Mouse (Mus musculus) megakaryocyte progenitor cell, adult 5-6 weeks (primary cell): ENCODE measurements around the gene Dcaf15. TPM values are rescaled to one million over a fixed set of nuclear protein-coding genes. Genes with fewer than 3 reads are reported as not detected.
A peak's percentile ranks its signal among the peaks of the same experiment; 100 is the strongest.

Experiments used
- ATAC-seq: replicated peaks from 2 replicates; pipeline ENCODE4 v1.8.0; 2016; ENCODE audit warnings: mild to moderate bottlenecking, moderate TSS enrichment, inconsistent platforms; ENCODE audit not compliant: poor library complexity
- total RNA-seq, 2 experiments: library from RNA; stranded (forward) in 1 of 2; stranded (reverse) in 1 of 2; fragments of 157-497, 149-512 nt in 1 of 2; fragments of 200-1000 nt in 1 of 2; gene quantifications; 2 replicates each; pipeline versions ENCODE4 v1.2.3 to v1.2.4; 2015 to 2017

Gene Dcaf15
- total RNA-seq, 2 experiments from 2014 or later = 13.2 to 20.5 TPM

DNA sequence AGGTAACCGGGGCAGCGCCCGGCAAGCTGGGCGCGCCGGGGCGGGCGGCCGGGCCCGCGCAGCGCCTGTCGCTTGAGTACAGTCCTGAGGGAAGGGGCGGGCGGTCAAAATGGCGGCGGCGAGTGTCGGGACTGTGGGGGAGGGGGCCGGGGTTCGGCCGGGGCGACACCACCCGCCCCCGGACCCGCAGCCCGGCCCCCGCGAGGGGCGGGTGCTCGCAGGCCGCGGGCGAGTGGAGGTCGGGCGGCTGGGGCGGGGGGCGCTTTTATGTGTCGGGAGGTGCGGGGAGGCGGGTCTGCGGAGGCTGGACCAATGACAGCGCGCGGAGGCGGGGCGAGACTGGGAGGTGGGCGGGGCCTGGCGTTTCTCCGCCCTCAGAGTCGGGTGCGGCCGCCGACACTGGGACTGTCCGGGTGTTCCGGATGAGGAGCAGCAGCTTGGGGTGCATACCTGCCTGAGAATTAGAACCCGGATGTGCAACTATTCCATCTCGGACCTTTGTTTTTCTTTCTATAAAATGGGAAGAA, 37.5 kb downstream of the Dcaf15 start:
- ATAC-seq = peak; percentile 59

GRCm38 (mm10) chr8:84066291-84066930, 38.2 kb downstream of the Dcaf15 start, which contains the start of gene Rfx1:
Rfx1 (plus strand) TSS chr8:84066834.
- ATAC-seq = peak; percentile 86

GRCm38 (mm10) chr8:84065457-84066072, 39.0 kb downstream of the Dcaf15 start:
- ATAC-seq = no peak

GRCm38 (mm10) chr8:84065037-84065436, 39.5 kb downstream of the Dcaf15 start, which contains the start of gene Gm10643:
Gm10643 (minus strand) TSS chr8:84065137.
- ATAC-seq = no peak

DNA sequence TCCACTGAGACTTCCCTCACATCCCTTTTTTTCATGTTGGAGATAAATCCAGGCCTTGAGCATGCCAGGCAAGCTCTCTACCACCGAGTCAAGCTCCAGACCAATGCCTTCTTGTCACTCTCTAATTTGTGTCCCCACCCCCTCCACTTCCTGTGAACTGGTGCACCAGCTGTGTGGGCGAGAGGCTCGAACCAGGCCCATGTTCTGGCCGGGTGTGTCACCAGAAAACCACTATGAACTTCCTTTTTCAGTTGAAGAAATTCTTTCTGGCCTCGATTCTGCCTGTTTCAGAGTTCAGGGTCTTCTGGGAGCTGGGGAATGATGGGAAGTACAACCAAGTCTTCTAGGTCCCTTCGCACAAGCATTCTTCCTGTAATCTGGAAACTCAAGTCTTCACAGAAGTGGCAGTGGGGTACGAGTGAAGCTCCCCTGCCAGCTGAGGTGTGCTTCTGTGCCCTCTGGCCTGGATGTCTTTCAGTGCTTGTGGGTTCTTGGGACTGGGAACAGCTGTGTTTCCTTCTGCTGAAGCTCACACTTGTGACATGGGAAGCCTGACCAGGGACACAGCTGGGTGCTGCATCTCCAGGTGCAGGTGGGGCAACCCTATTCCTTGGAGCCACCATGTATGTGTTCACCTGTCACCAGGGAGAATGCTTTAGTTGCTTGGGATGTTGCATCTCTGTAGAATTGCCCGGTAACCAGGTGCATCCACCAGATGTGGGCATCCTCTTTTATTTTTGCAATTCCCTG, 40.5 kb downstream of the Dcaf15 start:
- ATAC-seq = no peak

DNA sequence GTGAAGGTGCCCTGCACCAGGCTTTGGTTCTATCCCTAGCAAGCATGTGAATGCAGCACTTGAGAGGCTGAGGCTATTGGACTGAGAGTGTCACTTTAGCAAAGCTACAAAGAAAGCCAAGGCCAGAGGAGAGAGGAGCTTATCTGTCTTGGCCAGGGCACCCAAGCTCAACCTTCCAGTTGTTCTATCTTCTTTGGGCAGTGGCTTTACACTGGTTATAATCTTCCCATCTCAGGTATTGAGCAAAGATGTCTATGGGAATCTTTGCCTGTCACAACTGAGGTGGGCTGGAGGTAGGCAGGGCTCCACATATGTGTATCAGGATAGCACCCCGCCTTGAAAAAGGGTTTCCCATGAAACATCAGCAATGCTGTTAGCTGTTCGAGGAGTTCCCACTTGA, 44.3 kb downstream of the Dcaf15 start:
- ATAC-seq = peak; percentile 83

- peak; percentile 49; the same call in 1 of the 2 replicates for ATAC-seq
These were observed 45.3 kb downstream of the Dcaf15 start for GRCm38 (mm10) chr8:84059226-84059625.

GRCm38 (mm10) chr8:84057827-84058226, 46.7 kb downstream of the Dcaf15 start:
- no peak for ATAC-seq

GRCm38 (mm10) chr8:84053229-84053628, 51.3 kb downstream of the Dcaf15 start:
- 0 out of 2 replicates have a peak, but pooled peaks have one; percentile 11 for ATAC-seq

DNA sequence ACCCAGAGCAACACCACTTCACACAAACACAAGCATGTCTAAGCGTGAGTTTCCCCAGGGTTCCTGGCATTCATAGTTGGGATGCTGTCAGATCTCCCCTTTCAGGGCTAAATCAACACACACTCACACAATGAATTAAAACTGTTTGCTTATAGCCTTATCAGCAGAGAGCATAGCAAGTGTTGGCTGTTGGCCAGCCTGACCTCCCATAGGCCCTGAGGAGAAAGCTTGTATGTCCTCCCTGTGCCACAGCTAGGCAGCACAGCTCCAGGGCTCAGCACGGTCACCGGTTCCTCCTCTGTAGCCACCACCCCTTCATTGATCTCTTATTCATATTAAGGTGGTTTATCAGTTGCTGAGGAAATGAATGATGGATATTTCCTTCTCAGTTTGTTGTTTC, 51.8 kb downstream of the Dcaf15 start:
- ATAC-seq = peak; percentile 94

GRCm38 (mm10) chr8:84048171-84048570, 56.4 kb downstream of the Dcaf15 start:
- ATAC-seq = no peak

Other genes with a start within 250 kb of the Dcaf15 start
- gene Adgrl1, start 204.7 kb downstream of the Dcaf15 start, total RNA-seq (2015) = 2.9 and 5.9 TPM in 2 replicates
- gene Adgrl1, start 204.7 kb downstream of the Dcaf15 start, total RNA-seq (2017) = 2.3 and 2.4 TPM in 2 replicates
- not detected in 2 replicates for gene Gm10644, start 149.6 kb downstream of the Dcaf15 start, total RNA-seq (2015)
- 0.46 TPM in 1 of 2 replicates, not detected in the other for gene Gm10644, start 149.6 kb downstream of the Dcaf15 start, total RNA-seq (2017)
- 40.3 and 51.0 TPM in 2 replicates for gene Asf1b, start 149.3 kb downstream of the Dcaf15 start, total RNA-seq (2015)
- gene Asf1b, start 149.3 kb downstream of the Dcaf15 start, total RNA-seq (2017) = 32.5 and 38.1 TPM in 2 replicates
- gene Prkaca, start 131.8 kb downstream of the Dcaf15 start, total RNA-seq (2015) = 23.8 and 24.8 TPM in 2 replicates
- 22.4 and 24.0 TPM in 2 replicates for gene Prkaca, start 131.8 kb downstream of the Dcaf15 start, total RNA-seq (2017)
- gene Samd1, start 107.1 kb downstream of the Dcaf15 start, total RNA-seq (2015) = 54.3 and 64.6 TPM in 2 replicates
- gene Samd1, start 107.1 kb downstream of the Dcaf15 start, total RNA-seq (2017) = 45.7 and 57.0 TPM in 2 replicates
- 0.67 TPM in 1 of 2 replicates, not detected in the other for gene 1700067K01Rik, start 103.3 kb downstream of the Dcaf15 start, total RNA-seq (2015)
- 0.37 and 2.0 TPM in 2 replicates for gene 1700067K01Rik, start 103.3 kb downstream of the Dcaf15 start, total RNA-seq (2017)
- not detected in 2 replicates for gene 2210011C24Rik, start 92.6 kb downstream of the Dcaf15 start, total RNA-seq (2015)
- not detected in 2 replicates for gene 2210011C24Rik, start 92.6 kb downstream of the Dcaf15 start, total RNA-seq (2017)
- not detected in 2 replicates for gene Palm3, start 83.3 kb downstream of the Dcaf15 start, total RNA-seq (2015)
- gene Palm3, start 83.3 kb downstream of the Dcaf15 start, total RNA-seq (2017) = not detected in 2 replicates
- 0.85 and 1.9 TPM in 2 replicates for gene Il27ra, start 62.2 kb downstream of the Dcaf15 start, total RNA-seq (2015)
- gene Il27ra, start 62.2 kb downstream of the Dcaf15 start, total RNA-seq (2017) = 1.9 TPM in 2 replicates
- not detected in 2 replicates for gene Rln3, start 59.8 kb downstream of the Dcaf15 start, total RNA-seq (2015)
- gene Rln3, start 59.8 kb downstream of the Dcaf15 start, total RNA-seq (2017) = not detected in 2 replicates
- 1.9 and 2.0 TPM in 2 replicates for gene Gm10643, start 39.6 kb downstream of the Dcaf15 start, total RNA-seq (2015)
- 1.5 and 1.6 TPM in 2 replicates for gene Gm10643, start 39.6 kb downstream of the Dcaf15 start, total RNA-seq (2017)
- gene Rfx1, start 37.9 kb downstream of the Dcaf15 start, total RNA-seq (2015) = 7.9 and 9.5 TPM in 2 replicates
- 2.5 and 3.2 TPM in 2 replicates for gene Rfx1, start 37.9 kb downstream of the Dcaf15 start, total RNA-seq (2017)
- gene Podnl1, start 21.2 kb upstream of the Dcaf15 start, total RNA-seq (2015) = 0.05 TPM in 1 of 2 replicates, not detected in the other
- gene Podnl1, start 21.2 kb upstream of the Dcaf15 start, total RNA-seq (2017) = 0.54 TPM in 1 of 2 replicates, not detected in the other
- 7.3 and 8.0 TPM in 2 replicates for gene Cc2d1a, start 43.2 kb upstream of the Dcaf15 start, total RNA-seq (2015)
- gene Cc2d1a, start 43.2 kb upstream of the Dcaf15 start, total RNA-seq (2017) = 5.7 and 8.0 TPM in 2 replicates
- 0.17 and 0.32 TPM in 2 replicates for gene 4930432K21Rik, start 43.3 kb upstream of the Dcaf15 start, total RNA-seq (2015)
- 2.1 and 2.2 TPM in 2 replicates for gene 4930432K21Rik, start 43.3 kb upstream of the Dcaf15 start, total RNA-seq (2017)
- 0.54 and 1.7 TPM in 2 replicates for gene Nanos3, start 80.4 kb upstream of the Dcaf15 start, total RNA-seq (2015)
- 3.5 TPM in 1 of 2 replicates, not detected in the other for gene Nanos3, start 80.4 kb upstream of the Dcaf15 start, total RNA-seq (2017)
- gene Zswim4, start 132.3 kb upstream of the Dcaf15 start, total RNA-seq (2015) = 3.2 and 3.4 TPM in 2 replicates
- 4.2 and 5.0 TPM in 2 replicates for gene Zswim4, start 132.3 kb upstream of the Dcaf15 start, total RNA-seq (2017)
- 121 and 132 TPM in 2 replicates for gene D8Ertd738e, start 145.0 kb upstream of the Dcaf15 start, total RNA-seq (2015)
- gene D8Ertd738e, start 145.0 kb upstream of the Dcaf15 start, total RNA-seq (2017) = 63.4 and 107 TPM in 2 replicates
- 34.3 and 39.1 TPM in 2 replicates for gene Mri1, start 152.6 kb upstream of the Dcaf15 start, total RNA-seq (2015)
- gene Mri1, start 152.6 kb upstream of the Dcaf15 start, total RNA-seq (2017) = 13.8 and 17.4 TPM in 2 replicates
- gene Ccdc130, start 165.6 kb upstream of the Dcaf15 start, total RNA-seq (2015) = 18.6 and 19.4 TPM in 2 replicates
- 6.8 and 17.0 TPM in 2 replicates for gene Ccdc130, start 165.6 kb upstream of the Dcaf15 start, total RNA-seq (2017)